Mouse (Mus musculus): ENCODE results near the gene Vrk1.

Gene Vrk1

DNA sequence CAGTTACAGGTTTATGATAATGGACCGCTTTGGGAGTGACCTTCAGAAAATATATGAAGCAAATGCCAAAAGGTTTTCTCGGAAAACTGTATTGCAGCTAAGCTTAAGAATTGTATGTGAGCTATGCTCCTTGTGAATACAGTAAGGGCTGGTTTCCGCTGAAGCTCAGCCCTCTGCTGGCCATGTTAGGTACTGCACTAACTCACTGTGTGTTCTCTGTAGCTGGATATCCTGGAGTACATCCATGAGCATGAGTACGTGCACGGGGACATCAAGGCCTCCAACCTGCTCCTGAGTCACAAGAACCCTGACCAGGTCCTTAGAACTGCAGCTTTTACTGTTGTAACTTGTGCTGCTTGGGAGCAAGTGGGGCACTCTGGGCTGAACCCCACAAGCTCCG lies 45.8 kb downstream of the Vrk1 start:
- peak; percentile 89 for DNase-seq (ENCODE audit: low spot score)

DNA sequence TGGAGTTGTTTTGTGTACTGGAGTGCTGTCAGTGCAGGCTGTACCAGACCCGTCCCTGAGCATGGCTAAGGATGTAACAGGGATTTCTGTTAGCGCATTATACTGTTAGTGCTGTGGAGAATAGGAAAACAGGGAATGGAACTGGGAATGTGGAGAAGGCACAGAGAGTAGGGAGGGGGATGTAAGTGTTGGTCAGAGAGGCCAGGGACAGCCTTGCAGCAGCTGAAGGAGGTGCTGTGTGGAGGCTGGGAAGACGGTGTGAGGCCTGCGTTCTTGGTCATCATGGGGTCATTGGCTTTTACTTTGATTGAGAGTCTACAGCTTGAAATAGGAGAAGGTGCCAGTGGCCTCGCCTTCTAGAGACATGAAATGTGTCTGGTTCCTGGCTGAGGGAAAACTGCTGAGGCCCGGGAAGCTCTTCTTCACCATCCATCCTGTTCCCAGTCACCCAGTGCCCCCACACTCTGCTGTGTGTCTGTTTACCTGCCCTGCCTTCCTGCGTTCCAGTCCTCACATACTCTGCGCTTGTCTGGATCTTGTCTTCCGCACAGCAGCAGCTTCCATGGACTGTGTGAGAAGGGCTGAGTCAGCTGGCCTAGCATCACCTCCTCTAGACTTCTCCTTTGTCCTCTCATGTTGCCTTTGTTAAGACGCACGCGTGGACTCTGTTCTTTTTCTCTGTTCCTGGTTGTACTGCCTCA lies 50.0 kb downstream of the Vrk1 start:
- DNase-seq (ENCODE audit: low spot score) = no peak

DNA sequence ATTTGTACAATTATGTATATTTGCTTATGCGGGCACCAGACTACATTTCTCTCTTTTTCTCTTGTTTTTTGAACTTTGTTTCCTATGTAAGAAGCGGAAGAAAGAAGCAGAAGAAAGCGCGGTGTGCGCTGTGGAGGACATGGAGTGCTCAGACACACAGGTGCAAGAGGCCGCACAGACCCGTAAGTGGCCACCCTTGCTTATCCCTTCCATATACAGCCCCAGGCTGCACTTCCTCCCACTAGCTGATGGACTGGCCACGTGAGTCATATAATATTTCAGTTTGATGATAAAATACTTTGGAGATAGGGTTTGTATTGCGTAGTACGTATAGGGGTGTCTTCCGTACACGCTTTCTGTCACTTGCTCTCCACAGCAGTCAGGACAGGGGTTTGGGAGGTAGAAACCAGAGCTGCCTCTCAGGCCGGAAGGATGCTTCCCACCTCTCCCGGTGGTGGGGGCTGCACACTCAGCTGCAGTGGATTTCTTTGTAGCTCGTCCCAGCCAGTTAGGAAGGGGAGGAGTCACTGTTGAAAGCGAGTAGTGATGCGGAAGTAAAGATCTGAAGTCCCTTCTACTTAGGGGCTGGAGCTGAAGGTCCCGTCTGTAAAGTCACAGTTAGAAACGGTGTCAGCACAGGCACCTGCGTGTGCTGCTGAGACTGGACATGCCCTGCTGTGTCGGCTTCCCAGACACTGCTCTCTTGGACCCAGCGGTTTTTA lies 60.6 kb downstream of the Vrk1 start:
- DNase-seq (ENCODE audit: low spot score) = peak; percentile 76

DNA sequence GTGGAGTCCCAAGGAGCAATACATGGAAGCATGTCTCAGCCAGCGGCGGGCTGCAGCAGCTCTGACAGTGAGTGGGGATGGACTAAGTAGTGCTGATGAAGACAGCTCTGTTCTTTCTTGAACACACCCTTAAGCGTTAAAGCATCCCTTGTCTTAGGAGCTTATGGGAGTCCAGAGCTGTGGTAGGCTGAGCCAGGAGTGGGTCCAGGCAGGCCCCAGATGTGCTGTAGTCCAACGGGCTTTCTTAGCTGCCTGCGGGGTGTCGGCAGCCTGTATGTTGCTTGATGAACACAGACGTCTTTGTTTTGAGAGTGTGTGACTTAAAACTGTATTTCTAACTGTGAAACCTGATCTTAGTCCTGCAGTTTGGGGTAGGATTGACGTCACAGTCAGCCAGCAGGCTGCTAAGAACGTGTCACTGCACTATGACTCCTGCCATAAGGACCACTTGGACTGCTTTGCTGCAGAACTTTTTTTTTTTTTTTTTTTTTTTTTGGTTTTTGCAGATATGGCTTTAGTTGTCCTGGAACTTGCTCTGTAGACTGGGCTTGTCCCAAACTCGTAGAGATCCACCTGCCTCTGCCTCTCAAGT lies 61.6 kb downstream of the Vrk1 start:
- DNase-seq (ENCODE audit: low spot score) = no peak

DNA sequence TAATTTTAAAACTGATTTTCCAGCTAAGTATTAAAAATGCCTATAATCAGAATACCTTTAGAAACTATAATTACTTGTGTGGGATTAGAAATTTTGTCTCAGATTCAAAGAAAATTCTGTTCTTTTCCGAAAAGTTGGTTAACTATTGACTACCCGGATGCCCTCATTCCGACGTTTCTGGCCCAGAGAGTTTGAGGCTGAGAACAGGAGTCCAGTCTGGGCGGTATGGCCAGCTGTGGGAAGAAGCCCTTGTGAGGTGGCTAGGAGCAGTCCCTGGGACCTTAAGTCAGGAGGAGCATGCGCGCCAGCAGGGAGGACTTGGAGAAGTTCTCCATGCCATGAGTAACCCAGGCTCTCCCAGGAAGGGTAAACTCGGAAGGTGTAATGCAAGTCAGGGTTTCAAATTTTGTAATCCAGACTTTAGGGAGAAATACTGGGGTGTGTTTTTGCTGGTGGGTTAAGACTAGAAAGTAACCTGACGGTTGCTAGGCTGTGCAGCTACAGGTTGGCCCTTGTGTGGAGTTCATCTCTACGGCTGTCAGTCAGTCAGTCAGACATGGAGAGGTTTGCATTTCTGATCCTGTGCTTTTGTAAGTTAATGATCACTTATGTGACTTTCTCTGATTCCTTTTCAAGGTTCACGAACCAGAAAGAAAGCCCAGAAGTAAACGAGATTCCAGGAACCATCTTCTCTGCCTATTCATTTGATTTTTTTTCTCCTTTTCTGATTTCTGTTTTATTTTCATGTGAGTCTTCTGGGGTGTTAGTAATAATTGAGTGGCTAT lies 64.5 kb downstream of the Vrk1 start:
- DNase-seq (ENCODE audit: low spot score) = no peak

DNA sequence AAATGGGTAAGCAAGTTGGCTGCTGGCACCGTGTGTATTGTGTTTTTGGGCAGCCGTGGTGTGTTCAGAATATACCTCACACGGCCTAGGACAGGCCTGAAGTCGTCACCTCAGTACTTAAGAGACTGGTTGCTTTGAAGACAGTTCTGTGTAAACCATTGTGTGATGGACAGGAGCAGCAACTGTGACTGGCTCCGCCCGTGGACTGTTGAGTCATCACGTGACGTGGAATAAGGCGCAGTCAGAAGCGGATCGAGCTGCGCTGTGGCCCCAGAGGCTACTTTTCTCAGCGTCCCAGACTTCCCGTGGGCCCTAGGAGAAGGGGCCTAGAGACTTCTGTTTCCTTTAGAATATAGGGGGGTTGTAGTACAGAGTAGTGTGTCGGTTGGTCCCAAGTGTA lies 66.1 kb downstream of the Vrk1 start:
- no peak for DNase-seq (ENCODE audit: low spot score)

DNA sequence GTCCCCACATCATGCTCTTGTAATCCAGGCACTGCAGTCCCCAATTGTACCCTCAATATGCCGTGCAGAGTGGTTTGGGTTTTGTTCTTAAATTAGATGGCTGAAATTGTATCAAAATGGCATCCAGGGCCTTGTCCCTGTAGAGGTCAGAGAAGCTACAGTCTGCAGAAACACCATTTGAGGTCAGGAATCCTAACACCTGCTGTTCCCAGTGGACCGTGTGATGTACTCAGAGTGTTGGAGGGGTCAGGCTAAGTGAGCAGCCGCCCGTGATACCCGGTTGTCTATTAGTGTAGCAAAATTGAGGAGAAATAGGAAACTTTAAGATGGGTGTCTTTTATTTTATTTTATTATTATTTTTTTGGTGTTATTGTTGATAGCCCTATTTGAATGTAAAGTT lies 70.5 kb downstream of the Vrk1 start:
- peak; percentile 69 for DNase-seq (ENCODE audit: low spot score)

DNA sequence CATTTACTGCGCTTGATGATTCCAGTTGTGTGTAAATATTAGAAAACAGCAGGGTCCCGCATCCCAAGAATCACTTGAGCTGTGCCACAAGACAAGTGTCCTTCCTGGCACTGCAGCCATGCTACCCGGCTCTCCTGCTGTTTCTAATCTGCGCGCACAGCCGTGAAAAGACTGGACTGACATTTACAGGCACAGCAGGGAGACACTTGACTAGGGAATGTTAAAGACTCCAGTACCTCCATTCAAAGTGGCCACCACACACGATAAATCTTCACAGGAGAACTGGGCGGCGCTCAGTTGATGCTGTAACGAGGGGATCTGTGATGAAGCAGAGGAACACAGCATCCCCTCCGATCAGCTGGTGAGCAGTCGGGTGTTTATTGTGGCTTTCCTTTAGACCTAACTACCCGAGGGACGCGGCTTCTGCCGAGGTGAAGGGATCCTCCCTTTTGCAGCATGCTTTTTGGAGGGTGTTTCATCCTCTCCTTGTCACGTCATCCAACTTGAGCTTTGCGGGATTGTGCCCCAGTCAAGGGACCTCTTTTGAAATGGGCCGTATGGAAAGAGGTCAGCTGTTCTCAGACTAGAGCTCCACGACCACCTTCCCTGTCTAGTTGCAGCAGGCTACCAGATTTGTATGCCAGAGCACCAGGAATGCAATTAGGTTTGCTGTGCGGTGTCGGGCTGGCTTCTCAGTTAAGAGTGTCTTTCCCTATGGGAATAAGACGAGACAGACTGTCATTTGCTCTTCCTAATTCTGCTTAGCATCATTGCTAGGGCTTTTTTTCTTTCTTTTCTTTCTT lies 71.1 kb downstream of the Vrk1 start:
- peak; percentile 67 for DNase-seq (ENCODE audit: low spot score)

DNA sequence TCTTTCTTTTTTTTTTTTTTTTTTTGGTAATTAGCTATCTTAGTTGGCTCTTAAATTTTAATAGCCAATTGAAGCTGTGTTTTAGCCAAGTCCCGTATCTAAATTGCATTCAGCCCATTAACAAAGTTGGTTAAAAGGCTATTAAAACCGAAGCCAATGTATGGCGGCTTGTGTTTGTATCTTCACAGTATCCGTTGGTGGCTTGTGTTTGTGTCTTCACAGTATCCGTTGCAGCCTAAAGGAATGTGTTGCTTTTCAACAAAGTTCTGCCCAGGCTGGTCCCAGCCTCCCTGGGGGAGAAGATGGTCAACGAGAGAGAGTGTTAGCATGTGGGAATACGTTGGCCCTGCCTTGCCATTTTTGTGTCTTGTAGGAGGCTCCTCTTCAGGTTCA lies 71.7 kb downstream of the Vrk1 start:
- no peak for DNase-seq (ENCODE audit: low spot score)

DNA sequence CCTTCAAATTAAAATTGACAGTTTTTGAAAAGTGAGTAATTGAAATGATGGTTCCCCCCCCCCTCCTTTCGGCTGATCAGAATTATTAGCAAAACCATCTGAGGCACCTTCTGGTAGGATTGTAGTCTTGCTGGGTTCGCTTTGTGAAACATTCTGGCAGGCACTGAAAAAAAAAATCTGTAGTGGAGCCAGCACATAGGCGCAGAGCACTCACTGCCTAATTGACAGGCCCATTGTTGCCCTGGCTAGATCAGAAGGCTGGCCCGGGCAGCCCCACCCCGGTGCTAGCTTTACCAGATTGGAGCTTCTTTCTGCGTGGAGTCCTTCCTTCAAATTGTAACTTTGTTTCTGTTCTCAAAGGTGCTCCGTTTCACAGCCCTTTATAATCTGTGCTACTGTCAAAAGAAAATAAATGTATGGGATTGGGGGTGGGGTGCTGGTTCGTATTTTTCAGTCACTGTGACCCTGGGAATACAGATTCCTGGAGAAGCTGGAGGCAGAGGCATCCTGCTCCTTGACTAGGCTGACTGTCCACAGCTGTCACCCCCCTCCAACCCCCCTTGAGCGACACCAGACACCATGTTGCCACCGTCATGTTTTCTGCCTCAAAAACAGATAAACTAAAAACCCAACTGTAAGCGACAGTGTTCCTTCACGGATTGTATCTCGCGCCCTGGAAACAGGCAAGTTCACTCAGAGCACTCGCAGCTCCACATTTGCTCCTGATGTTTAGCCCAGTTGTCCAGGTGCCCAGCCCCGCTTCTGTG lies 72.3 kb downstream of the Vrk1 start:
- peak; percentile 70 for DNase-seq (ENCODE audit: low spot score)

DNA sequence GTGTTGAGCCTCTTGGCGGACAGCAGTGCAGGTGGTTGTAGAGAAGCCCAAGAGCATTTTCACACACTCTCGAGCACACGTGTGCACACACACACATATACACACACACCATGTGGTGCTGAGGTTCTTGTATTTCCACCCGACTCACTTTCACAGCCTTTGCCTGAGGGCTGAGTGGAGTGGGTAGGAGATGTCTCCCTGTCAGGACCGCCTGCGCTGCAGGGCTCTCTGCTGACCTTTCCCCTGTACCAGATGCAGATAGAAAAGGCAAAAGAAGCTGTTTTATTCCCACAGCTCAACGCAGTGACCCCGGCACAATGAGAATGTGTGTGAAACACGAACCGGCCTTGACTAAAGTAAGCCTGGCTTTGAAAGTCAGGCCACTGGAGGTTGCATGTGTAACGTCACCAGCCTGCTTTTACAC lies 72.9 kb downstream of the Vrk1 start:
- DNase-seq (ENCODE audit: low spot score) = no peak

DNA sequence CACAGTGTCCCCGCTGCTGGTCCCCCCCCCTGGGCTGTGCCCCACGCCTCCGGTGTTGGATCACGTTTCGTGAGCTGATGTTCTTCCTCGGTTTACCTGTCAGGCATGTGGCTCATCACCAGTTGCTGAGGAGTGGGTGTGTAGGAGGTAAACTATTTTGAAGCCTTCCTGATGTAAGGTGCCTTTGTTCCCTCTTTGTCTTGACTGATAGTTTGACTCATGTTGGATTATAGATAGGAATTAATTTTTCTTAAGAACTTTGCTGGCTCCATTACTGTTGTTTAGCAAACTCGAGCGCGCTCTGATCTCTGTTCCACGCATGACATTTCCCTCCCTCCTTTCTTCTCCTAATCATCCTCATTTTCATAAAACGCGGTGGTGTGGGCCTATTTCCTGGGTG lies 74.1 kb downstream of the Vrk1 start:
- no peak for DNase-seq (ENCODE audit: low spot score)

DNA sequence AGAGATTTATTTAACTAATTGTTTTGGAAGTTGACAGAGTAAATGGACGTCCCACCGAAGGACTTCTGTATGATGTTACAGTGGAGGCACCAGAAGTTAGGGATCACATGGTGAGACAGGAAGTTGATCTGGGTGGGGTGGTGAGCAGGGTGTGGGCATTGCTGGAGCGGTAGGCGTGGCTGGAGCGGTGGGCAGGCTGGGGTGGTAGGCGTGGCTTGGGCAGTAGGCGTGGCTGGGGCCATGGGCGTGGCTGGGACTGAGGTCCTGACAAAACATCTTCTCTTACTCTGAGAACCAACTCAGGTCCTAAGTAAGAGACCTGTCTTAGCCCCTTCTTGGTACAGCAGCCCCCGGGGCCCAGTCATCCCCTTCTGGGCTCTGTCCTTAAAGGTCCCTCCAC lies 84.8 kb downstream of the Vrk1 start:
- DNase-seq (ENCODE audit: low spot score) = no peak

DNA sequence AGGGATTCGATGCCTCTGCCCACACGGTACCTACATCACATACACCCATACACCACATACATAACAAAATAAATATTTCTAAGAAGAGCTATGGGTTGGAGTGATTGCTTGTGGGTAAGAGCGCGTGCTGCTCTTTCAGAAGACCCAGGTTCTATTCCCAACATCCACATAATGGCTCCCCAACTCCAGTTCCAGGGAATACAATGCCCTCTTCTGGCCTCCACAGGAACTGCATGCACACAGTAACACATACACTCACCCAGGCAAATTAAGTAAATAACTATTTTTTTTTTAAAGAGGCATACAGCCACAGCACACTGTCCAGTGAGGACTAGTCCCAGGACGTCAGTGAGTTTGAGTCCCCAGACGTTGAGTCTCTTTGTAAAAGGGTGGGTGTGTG lies 92.0 kb downstream of the Vrk1 start:
- no peak for DNase-seq (ENCODE audit: low spot score)

DNA sequence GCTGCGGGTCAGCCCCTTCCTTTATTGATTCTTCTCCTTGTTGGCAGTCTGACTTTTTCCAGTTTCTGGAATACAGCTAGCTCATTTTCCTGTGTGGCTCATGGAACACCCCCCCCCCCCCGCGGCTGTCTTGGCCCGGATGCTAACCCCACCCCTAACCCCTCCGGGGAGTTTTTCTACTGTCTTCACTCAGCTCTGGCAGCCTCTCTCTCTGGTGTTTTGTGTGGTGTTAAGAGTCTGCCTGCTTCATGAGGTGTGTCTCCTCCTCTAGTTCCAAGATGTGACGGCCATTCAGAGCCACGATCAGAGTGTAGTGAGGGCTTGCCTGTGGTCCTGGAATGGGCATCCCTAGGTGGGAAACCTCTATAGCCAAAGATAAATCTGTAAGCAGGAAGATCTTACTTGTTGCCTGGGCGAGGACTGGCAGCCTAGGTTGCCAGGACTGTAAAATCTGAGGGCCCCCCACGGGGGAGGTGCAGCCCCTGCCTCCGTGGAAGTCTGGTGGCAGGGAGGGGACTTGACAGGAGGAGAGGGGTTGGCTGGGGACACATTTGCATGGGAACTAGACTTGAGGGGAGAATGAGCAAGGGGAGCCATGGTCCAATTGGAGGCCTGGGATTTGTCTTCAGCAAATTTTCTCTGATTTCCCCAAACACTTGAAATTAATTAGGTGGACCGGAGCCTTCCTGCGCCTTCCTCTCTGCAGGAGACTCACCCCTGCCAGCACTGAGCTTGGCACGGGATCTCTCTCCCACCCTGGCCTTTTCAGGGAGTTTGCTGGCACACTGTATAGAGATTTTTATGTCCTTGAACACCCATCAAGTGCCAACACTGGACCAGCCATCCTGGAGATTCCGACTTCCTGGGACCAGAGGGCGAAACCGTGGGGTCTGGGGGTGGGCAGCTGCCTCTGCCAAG lies 93.0 kb downstream of the Vrk1 start:
- DNase-seq (ENCODE audit: low spot score) = no peak

DNA sequence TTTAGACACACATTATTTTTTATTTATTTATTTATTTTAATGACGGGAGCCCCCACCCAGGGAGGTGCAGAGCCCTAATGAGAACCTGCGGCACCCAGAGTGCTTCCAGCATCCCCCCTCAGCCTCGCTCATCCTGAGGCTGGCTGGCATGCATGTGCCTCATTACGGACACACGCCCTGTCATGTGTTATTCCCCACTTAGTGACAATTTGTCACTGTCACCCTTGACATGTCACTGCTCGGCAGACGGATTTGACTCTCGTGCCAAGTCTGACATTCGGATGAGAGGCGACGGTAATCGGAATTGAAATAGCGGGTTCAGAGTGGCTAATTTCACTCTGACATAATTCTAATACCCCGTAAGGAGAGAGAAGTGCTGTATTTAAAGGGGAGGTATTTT lies 97.2 kb downstream of the Vrk1 start:
- no peak for DNase-seq (ENCODE audit: low spot score)

DNA sequence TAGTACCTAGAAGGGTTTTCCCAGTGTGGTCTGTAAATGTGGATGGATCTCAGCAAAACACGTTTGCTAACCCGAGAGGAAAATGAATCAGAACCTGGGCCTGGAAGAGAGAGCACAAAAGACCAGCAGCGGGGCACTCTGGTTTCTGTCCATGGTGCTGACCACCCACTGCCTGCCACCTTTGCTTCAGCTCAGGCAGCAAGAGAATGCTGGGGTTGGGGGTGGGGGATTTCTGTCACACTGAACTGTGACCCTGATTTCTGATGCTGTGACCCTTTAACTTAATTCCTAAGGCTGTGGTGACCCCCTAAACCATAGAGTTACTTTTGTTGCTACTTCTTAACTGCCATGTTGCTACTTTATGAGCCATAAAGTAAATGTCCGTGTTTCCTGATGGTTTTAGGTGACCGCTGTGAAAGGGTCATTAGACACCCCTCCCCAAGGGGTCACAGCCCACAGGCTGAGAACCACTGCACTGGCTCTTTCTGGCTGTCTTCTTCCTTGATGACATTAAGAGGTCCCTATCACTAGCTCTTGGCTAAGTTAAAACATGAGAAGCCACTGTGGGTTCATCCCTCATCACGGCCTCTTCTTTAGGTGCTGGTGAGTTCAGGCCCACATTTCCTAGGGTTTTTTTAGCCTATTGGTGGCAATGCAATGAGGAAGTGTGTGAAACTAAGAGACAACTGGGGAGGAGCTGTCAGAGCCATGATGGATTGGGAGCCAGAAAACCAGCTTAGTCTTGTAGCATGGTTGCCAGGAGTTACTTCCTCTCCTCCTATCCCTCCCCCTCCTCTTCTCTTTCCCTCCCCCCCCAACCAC lies 105.3 kb downstream of the Vrk1 start:
- peak; percentile 78 for DNase-seq (ENCODE audit: low spot score)

DNA sequence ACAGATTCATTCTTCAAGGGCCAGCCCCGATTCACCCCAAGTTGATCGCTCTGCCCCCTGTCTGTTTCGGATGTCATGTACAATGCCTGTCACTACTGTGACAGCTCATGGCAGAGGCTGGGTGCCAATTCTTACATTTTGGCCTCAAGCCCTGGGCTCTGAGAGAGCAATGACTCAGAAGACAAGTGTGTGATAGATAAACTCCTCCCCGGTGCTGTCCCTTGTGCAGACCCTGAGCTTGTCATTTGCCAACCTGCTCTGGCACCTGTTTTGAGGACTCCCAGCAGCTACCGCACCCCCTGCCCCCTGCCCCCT lies 105.8 kb downstream of the Vrk1 start:
- DNase-seq (ENCODE audit: low spot score) = no peak

DNA sequence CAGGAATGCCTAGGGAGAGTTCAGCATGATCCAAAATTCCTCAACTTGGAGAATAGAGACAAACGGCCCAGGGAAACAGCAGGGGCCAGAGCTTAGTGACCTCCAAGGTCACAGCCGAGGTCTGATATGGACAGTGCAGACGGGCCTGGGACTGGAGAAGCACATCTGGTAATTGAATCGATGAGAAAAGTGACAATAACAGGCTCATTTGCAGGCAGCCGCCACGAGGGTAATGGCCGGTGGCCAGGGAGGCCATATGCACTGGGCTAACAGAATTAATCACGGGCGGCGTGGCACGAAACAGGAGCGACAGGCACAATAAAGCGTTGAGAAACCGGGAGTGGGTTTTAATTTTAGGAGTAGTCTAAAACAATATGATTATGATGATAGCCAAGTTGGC lies 113.2 kb downstream of the Vrk1 start:
- peak; percentile 52 for DNase-seq (ENCODE audit: low spot score)

Data from retina, embryonic 14.5 days (tissue).